Mouse (Mus musculus): ENCODE data around the gene Plin4. TPM values are rescaled to one million over a fixed set of nuclear protein-coding genes. Genes with fewer than 3 reads are reported as not detected.
"Not testable (repeated sequence)": the region's sequence is repeated elsewhere in the genome, so short reads cannot be mapped to it uniquely, and the experiment has no call there.

The Plin4 gene
- total RNA-seq, 2 experiments from 2014 or later: 75.7 to 89.2 TPM

DNA sequence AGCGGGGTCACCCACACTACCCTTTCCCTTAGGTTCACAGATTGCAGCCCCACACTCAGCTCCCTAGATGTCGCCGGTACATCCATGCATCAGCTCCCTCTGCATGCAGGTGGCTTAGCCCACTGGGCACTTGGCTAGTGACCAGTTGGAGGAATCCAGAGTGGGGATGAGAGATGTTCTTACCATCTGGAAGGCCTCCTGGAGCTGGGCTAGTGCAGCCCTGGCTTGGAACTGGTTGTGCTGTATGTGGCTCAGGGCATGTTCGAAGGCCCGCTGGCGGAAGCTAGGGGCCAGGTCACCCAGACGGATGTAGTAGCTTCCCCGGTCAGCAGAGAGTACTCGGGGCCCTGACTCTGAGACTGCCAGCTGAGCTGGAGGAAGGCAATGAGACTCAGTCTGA lies 6.7 kb downstream of the Plin4 start:
- DNase-seq: no peak

DNA sequence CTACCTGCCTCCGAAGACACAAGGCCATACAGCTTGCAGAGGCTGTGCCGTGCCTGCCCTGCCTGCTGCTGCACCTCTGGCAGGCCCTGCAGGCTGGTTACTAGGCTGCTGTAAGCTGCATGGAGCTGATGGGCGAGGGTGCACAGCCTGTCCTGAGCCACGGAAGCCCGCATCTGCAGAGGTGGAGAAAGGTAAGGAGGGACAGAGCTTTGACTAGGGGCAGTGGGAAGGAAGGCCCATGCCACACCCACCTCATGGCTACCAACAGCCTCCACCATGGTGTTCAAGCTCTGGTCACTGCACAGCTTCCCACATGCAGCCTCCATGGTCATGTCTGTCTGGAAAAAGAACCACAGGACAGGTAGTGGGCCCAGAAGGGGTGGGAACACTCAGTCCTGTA lies 7.4 kb downstream of the Plin4 start:
- DNase-seq: no peak

DNA sequence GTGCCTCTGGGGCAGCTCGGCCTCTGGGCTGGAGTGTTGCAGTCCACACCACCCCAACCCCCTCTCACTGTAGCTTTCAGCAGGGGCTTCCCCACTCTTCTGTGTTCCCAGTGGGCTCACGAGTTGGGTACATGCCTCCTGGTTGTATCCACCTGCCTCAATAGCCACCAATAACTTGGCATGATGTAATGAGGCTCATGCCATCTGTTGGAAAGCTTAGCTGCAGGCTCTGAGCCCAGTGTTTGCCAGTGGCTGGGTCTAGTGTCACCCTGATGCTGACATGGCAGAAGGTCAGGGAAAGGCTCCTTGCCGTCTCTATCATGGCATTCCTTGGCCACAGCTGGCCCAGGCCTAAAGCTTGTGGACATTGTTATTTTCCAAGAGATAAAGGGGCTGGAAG lies 8.8 kb downstream of the Plin4 start:
- DNase-seq: no peak

DNA sequence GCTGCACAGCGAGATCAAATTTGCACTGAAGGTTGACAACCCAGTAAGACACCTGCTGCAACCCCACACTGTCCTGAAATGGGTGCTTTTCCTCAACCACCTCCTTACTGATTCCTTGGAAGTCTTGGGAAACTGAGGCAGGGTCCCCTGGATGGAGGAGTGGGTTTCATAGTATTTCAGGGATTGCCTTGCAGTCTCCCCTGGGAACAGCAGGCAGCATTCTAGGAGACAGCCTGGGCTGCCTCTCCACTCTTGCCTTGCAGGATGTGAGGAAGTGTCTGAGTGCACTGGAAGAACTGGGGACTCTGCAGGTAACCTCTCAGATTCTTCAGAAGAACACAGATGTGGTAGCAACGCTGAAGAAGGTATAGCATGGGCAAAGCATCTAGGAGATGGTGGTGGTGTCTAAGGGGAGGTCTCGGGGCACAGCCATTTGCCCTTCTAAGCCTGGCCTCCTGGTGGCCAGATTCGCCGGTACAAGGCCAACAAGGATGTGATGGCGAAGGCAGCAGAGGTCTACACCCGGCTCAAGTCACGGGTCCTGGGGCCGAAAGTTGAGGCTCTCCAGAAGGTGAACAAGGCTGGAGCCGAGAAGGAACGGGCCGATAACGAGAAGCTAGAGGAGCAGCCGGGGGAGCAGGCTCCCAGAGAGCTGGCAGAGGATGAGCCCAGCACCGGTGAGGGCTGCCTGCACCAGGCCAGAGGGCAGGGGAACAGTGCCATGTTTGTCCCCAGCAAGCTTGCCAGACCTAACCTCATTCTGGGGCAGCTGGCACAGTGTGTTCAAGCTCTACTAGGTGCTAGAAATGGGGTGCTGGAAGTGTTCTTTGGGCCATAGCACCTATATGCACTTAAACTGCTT lies 10.7 kb downstream of the Plin4 start:
- peak; percentile 53 for DNase-seq

DNA sequence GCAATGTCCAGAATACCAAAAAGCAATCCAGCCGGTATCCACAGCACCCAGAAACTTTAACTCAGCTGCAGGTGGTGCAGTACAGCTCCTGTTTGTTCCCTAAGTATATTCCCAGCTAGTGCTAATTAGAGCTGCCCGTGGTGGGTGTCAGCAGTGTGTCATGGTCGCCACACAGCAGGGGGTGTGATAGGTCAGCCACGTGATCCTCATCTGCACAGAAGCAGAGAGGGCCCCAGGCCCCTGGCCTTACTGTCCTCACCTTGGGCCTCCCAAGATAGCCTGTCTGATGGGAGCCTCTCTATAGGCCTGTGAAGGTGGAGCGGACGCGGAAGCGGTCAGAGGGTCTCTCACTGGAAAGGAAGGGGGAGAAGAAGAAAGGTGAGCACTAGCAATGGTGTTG lies 11.4 kb downstream of the Plin4 start:
- no peak for DNase-seq

DNA sequence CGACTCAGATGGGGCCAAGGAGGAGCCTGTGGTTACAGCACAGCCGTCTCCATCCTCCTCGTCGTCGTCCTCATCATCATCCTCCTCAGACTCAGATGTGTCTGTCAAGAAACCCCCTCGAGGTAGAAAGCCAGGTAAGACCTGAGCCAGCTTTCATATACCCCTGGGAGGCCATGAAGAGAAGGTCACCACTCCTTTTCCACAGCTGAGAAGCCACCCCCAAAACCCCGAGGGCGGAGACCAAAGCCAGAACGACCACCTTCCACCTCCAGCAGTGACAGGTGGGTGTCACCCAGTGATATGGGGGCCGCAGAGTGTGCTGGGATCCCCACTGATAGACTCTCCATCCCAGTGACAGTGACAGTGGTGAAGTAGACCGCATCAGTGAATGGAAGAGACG lies 12.7 kb downstream of the Plin4 start:
- no peak for DNase-seq

DNA sequence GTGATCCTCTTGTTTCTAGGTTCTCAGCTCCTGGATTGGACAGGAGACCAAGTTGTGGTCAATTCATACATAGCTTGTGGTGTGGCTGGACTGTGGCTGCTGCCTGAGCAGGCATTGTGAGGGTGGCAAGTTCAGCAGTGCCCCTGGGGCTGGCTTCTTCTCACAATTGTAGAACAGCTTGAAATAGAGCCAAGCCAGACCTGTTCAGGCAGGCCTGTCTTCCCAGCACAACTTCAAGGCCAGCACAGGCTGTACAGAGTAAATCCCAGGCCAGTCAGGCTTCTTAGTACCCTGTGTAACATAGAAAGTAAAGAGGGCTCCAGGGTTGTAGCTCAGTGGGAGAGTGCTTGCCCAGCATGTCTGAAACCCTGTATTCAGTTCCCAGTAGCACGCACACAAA lies 16.8 kb downstream of the Plin4 start:
- no peak for DNase-seq

DNA sequence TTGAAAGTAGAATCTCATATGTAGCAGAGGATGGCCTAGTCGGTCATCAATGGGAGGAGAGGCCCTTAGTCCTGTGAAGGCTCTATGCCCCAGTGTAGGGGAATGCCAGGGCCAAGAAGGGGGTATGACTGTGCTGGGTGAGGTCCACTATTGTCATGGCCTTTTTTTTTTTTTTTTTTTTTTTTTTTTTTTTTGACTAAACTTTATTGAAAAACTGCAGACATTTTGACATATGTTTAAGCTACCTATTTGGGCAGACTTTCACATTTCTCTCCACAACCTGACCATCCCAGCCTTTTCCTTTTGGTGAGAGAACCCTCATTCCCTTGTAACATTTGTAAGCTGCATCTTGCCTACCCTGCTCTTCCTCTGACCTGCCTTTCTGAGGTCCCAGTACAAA lies 17.3 kb downstream of the Plin4 start:
- DNase-seq: no peak

DNA sequence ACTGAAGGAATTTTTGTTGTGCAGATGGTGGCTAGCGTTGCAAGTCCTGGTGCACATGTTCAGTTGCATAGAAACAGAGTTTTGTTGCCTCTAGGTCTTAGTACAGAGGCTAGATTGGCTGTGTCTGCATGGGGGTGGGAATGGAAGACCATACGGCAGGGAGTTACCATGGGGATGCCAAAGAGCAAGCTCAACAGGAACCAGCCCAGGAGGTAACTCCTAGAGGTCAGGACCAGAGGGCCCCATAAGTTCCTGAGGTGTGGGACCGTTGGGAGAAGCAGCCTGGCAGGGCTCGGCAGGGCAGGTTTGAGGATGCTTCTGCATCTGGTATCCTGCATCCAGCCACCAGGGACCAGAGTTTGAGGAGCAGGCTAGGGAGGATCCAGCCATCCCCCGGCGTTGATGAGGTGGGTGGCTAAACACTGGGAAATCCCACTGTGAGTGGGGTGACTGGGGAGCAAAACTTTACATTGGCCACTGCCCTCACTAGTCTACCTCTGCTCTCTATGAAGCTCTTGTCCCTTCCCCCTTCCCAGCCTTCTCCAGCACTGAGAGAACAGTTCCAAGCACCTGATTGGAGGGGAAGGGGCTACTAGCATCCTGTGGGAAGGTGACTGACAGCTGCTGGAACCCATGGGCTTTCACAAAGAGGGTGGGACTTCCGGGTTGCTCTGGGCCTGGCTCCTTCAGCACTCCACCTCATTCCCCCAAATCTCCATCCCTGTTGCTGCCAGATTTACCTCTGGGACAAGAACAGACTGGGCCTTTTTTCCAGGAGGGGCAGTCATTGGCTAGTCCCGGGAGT lies 28.6 kb downstream of the Plin4 start:
- no peak for DNase-seq

DNA sequence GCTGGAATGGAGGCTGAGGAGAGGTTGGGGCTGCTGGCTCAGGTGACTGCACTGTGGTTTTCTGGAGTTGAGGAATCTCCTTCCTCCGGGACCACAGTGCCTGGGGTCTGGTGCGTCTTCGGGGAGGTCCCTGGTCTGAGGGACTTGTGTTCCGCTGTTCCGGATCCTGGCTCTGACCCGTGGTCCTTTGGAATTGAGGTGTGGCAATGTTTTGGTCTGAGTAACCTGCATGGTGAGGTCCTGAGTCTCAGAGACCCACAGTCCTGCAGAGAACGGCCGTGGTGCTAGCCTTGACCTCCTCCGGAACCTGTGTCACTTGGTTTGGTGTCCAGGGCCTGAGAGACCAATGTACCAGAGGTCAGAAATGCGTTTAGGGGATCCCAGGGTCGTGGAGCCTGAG lies 29.7 kb downstream of the Plin4 start:
- DNase-seq: no peak

DNA sequence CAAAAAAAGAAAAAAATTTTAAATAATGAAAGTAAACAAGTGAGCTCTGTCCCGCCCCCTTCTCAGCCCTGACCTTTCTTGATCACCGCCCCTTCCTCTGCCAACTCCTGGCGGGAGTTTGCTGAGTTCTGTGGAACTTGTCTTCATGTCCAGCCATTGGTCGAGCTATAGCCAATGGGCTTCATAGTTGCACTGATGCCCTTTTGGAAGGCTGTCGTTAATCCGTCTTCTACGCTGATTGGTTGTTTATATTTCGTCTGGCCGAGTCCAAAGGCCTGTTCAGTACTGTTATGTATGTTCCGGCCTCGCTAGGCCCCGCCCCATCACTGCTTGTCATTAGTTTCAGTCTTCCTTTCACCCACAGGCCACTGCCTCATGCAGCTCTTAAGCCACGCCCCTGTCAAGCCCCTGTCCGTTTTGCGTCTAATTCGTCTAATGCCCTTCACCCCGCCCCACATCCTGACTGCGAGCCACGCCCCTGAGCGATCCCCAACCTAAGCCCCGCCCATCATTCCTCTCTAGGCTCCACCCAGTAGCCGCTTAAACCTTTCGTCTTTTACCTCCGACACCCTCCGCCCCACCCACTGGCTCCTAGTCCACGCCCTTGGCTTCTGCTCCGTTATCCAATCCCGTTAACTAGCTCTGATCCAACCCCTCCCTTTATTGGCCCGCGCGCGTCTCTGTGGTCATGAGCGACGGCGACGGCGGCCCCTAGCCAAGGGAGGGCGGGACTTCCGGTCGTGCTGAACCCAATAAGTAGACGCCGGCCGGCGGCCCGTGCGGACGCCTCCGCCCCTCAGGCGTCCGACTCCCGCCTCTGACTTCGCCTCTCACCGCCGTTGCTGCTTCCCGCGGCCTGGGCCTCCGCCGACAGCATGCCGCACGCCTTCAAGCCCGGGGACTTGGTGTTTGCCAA lies 30.5 kb downstream of the Plin4 start, which contains the start of gene Hdgfl2:
TSS of gene Hdgfl2 (plus strand) at position 755 of the 916 bp plus-strand sequence.
- DNase-seq: peak; percentile 99

DNA sequence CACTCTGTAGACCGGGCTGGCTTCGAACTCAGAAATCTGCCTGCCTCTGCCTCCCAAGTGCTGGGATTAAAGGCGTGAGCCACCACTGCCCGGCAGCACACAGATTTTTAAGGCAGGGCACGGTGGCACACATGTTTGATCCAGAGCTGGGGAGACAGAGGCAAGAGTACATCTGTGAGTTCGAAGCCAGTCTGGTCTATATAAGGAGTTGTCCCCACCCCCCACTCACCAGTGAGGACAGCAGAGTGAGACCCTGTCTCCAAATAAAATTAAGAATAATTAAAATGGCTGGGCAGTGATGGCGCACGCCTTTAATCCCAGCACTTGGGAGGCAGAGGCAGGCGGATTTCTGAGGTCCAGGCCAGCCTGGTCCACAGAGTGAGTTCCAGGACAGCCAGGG lies 31.2 kb downstream of the Plin4 start:
- DNase-seq: not testable (repeated sequence)

DNA sequence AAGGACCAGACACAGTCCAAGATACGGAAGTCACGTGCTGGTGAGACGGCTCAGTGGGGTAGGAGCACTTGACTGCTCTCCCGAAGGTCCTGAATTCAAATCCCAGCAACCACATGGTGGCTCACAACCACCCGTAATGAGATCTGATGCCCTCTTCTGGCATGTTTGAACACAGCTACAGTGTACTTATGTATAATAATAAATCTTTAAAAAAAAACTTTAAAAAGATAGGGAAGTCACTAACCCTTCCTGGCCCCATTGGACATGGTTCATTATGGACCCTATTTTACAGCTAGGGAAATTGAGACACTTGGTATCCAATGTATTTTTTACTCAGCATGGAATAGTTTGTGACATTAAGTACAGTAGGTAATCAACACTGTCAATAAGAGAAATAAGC lies 32.1 kb downstream of the Plin4 start:
- no peak for DNase-seq

DNA sequence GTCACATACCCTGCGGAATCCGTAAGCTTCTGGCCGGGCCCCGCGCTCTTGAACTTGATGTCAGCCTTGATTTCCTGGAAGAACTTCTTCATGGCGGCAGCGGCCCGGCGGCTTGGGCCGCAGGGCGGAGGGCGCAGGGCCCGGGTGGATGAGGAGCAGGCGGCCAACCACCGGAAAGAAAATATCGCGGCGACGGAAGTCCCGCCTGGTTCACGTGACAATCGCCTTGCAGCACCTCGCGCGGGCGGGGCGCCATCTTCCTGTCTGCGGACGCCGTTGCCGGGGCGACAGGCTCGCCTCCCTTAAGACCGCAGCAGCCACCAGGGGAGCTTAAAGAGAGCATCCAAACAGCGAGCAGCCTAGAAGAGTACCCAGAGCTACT lies 34.8 kb downstream of the Plin4 start, which contains the start of gene Ubxn6:
TSS of gene Ubxn6 (minus strand) at position 202 of the 382 bp plus-strand sequence.
- peak; percentile 98 for DNase-seq

DNA sequence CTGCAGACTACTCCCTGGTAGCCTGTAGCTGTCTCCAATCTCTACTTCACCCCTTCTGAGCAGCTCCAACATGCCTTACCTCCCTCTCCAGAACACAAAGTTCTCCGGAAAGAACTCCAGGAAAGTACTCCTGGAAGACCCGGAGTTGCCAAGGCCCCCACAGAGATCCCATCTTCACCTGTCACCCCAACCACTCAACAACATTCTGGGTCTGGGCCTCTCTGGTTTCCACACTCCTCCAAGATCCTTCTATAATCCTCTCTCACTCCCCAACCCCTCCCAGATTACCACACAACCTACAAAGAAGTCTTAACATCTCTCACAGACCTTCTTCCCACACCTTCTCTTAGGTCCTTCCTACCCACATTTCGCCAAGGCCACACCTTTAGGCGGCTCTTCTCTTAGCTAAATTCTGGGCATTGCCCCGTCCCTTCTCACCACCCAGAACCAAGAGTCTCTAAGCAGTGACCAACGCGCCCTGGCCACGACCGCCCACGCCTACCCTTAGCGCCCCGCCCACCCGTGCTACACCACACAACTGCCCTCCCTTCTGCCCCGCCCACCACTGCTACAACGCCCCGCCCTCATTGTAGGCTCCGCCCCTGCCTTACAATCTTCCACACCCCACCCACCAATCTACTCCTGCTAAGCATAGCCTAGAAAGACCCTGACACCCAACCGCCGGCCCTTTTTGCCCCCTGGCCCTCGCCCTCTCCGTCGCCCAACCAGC lies 35.3 kb downstream of the Plin4 start:
- peak; percentile 93 for DNase-seq

DNA sequence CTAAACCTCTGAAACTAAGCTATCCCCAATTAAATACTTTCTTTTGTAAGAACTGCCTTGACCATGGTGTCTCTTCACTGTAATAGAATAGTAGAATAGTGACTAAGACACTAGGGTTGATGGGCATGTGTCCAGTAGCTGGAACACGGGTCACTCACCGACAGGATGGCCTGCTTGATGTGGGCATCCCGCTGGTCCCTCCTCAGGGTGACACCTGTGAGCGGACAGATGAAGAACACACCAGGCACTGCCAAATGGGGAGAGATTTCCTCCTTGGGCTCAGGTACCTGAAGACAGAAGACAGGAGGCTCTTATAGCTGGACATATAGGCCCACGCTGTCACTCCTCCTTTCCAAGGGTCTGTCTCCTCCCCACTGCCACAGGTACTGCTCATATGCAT lies 37.4 kb downstream of the Plin4 start:
- no peak for DNase-seq

DNA sequence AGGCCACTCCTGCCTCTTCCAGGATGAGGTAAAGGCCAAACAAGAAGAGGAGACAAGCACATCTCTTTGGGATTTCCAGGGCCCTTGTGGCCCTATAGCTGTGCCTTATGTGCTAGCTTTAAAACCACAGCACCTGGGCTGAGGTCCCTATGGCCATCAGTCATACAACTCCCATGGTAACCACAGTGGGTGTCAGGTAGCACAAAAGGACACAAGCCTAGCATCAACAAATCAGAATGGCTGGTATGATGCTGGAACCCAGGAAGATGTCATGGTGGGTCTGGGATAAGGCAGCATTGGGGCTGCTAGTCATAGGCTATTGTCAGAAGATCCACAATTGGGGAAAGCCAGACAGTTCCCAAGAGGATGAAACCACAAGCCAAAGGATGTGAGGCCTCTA lies 38.5 kb downstream of the Plin4 start:
- no peak for DNase-seq

DNA sequence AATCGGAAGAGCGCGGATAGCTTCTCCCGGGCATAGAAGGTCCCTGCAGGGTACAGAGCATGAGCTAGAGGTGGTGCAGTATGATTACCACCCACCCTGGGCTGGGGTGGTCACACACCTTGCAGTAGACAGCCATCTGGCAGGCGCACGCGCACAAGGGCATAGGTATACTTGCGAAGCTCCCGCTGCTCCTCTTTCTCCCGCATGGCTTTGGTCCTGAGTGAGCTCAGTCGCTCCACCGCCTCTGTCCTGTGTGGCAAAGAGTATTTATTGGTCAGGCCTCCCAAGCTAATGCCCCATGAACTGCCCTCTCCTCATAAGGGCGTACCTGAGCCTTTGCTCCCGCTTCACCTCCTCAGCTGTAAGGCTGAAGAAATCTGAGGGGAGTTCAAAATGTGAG lies 40.5 kb downstream of the Plin4 start:
- no peak for DNase-seq

DNA sequence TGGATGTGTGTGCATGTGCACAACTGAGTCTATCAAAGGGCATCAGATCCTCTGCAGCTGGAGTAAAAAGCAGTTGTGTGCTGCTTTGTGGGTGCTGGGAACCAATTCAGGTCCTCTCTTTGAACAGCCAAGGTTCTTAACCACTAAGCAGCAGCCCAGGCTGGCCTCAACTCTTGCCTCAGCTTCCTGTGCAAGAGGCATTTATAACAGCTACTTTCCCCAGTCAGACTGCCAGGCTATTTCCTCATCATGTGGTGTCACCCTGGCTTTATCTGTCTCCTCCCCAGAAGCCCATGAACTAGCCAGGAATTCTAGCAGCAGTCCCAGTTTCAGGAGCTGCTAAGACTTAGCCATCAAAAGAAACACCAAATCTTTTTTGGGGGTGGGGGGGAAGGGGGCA lies 43.2 kb downstream of the Plin4 start:
- no peak for DNase-seq

DNA sequence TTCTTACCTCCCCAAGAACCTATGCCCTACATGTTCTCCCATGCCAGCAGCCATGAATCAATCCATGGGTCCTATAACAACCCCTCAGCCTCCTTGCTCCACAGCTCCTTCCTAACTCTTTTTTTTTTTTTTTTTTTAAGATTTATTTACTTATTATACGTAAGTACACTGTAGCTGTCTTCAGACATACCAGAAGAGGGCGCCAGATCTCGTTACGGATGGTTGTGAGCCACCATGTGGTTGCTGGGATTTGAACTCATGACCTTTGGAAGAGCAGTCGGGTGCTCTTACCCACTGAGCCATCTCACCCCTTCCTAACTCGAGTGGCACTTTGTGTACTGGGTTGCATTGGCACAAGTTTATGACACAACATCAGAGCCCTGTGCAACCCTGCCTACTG lies 43.9 kb downstream of the Plin4 start:
- not testable (repeated sequence) for DNase-seq

DNA sequence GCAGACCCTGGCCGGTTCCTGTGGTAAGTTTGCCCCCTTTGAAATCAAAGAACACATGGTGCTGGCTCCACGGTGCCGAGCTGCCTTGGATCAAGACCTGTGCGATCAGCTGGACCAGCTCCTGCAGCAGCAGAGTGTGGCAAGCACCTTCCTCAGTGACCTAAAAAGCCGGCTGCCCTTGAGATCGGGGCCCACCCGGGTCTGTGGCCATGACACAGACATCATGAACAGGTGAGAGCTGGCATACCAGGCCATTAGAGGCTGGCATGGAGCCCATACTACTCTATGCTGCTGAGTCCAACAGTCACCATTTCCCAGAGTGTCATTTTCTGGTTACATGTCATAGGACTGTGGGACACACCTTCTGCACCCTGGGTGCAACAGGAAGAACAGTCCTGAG lies 47.5 kb downstream of the Plin4 start:
- no peak for DNase-seq

Measured in adrenal gland, postnatal 10 days (tissue).